10 mouse cellular contexts compared by ENCODE assay signal in the genomic region with DNA sequence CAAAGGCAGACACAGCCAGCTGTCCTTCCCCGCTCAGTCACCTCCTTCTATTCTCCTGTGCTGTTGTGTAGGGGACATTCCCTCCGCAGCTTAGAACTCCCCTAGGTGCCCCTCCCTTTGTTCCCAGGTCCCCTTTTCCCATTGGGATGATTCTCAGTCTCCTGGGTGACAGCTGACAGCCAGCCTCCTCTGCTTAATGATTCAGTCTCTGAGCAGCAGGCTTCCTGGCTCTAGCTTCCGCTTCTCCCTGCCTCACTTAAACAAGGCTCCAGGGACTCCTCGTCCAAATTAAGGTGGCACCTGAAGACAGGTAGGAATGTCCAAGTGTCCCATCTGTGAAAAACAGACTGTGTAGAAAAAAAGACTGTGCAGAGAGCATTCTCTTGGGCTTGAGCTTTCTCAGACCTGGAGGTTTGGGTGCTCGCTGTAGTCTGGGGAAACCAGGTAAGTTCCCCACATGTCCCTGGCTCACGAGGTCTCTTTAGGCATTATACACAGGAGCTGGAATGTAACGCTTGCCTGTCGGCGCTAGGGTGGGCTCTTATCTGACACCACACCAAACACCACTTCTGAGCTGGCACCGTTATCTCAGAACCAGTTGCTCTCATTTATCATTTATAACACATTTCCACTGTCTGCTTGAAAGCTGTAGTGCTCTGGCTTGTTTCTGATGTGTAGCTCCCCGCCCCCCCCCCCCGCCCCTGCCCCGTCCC. TPM values are rescaled to one million over a fixed set of nuclear protein-coding genes. Genes with fewer than 3 reads are reported as not detected.
DNase-seq lines count a peak whose midpoint lies in the region; ATAC-seq and TF ChIP-seq lines count a peak whose summit lies in the region.
"Had no signal": no experiment of that assay in that cellular context is flagged by ENCODE, and none has a peak within 500 bp of the region (broad histone marks: within the 10 kb centered on the region; RNA-seq: fewer than 3 reads in every experiment).

No protein-coding gene starts in this region.

- DNase-seq in heart, postnatal 36 days, result no peak
- DNase-seq in c-Kit-negative CD71-positive TER-119-positive erythroid progenitor cells, embryonic 14.5 days (ENCODE audit: low read depth, low spot score), result peak; percentile 59
- DNase-seq in testis, postnatal 10 days (ENCODE audit: low spot score), result no peak
- DNase-seq in left cerebral cortex, adult 2 months (ENCODE audit: extremely low spot score in 1 of 2, low spot score in 2 of 2), result no peak
- no peak for DNase-seq in adrenal gland, adult 18-20 months (ENCODE audit: low spot score in 2 of 2)
- DNase-seq: heart, postnatal 10 days had no signal

- 13% methylated on average over 13 of the region's 13 CpGs for WGBS in heart, embryonic 13.5 days
- 44% methylated on average over 13 of the region's 13 CpGs for WGBS in hindbrain, embryonic 12.5 days
- 46% methylated on average over 13 of the region's 13 CpGs for WGBS in midbrain, embryonic 12.5 days

- TF ChIP-seq CTCF in left cerebral cortex, adult 2 months (IDR thresholded peaks at IDR 0.05), result no peak

- H3K9ac ChIP-seq in heart, embryonic 13.5 days, result 0 out of 2 replicates have a peak overlapping the region, but pooled peaks have one; percentile 15
- no peak overlapping the region for H3K9ac ChIP-seq in hindbrain, embryonic 12.5 days
- no peak overlapping the region for H3K9ac ChIP-seq in midbrain, embryonic 12.5 days (replicated peaks)

- no peak for ATAC-seq in heart, embryonic 13.5 days (ENCODE audit: extremely low read depth, insufficient number of reproducible peaks, low FRiP score, low TSS enrichment)
- ATAC-seq in hindbrain, embryonic 12.5 days (ENCODE audit: low FRiP score), result peak; percentile 29; the same call in 1 of the 2 replicates
- ATAC-seq in midbrain, embryonic 12.5 days (ENCODE audit: low FRiP score, low read depth), result no peak

- no peak overlapping the region for H3K27ac ChIP-seq in heart, embryonic 13.5 days (replicated peaks)
- peak overlapping the region; percentile 66 for H3K27ac ChIP-seq in hindbrain, embryonic 12.5 days
- peak overlapping the region; percentile 58 for H3K27ac ChIP-seq in midbrain, embryonic 12.5 days (replicated peaks)
- no peak overlapping the region; the same call in 1 of the 2 replicates for H3K27ac ChIP-seq in left cerebral cortex, adult 2 months

- H3K27me3 ChIP-seq in heart, embryonic 13.5 days (replicated peaks), result no peaks in the 10 kb centered on the region
- H3K27me3 ChIP-seq in hindbrain, embryonic 12.5 days, result no peaks in the 10 kb centered on the region
- no peaks in the 10 kb centered on the region for H3K27me3 ChIP-seq in midbrain, embryonic 12.5 days

- peaks cover 12% of the 10 kb centered on the region for H3K36me3 ChIP-seq in heart, embryonic 13.5 days
- H3K36me3 ChIP-seq in hindbrain, embryonic 12.5 days, result peaks cover 8% of the 10 kb centered on the region; the same call in 1 of the 2 replicates
- peaks cover 19% of the 10 kb centered on the region; the same call in 1 of the 2 replicates for H3K36me3 ChIP-seq in midbrain, embryonic 12.5 days

- peaks cover 5% of the 10 kb centered on the region for H3K9me3 ChIP-seq in heart, embryonic 13.5 days
- H3K9me3 ChIP-seq in hindbrain, embryonic 12.5 days (replicated peaks), result no peaks in the 10 kb centered on the region
- no peaks in the 10 kb centered on the region for H3K9me3 ChIP-seq in midbrain, embryonic 12.5 days

- H3K4me1 ChIP-seq in heart, embryonic 13.5 days, result peaks cover 46% of the 10 kb centered on the region
- peaks cover 43% of the 10 kb centered on the region for H3K4me1 ChIP-seq in hindbrain, embryonic 12.5 days
- H3K4me1 ChIP-seq in midbrain, embryonic 12.5 days, result peaks cover 42% of the 10 kb centered on the region

- H3K4me2 ChIP-seq in heart, embryonic 13.5 days, result peak overlapping the region; percentile 21
- H3K4me2 ChIP-seq in hindbrain, embryonic 12.5 days (replicated peaks), result no peak overlapping the region; the same call in 1 of the 2 replicates
- no peak overlapping the region; the same call in 1 of the 2 replicates for H3K4me2 ChIP-seq in midbrain, embryonic 12.5 days (replicated peaks)

- intact Hi-C loops in heart, postnatal 36 days (cut with DNase I), result no loop called here
- intact Hi-C loops in left cerebral cortex, adult 2 months (cut with DNase I), result no loop called here

- H3K4me3 ChIP-seq in heart, embryonic 13.5 days, result no peak overlapping the region
- H3K4me3 ChIP-seq in hindbrain, embryonic 12.5 days, result no peak overlapping the region
- no peak overlapping the region for H3K4me3 ChIP-seq in midbrain, embryonic 12.5 days
- no peak overlapping the region for H3K4me3 ChIP-seq in left cerebral cortex, adult 2 months

RNA-seq across cellular contexts. Expression of gene Abcg1, which starts 33.7 kb away (rescaled TPM):
- polyA plus RNA-seq in heart, embryonic 13.5 days (2015; fragmentation: Nextera tagmentation; extraction: Ambion mirVana), result 7.7 and 8.2 TPM in 2 replicates
- 1 to 10 TPM; 5.1 to 8.5 TPM for total RNA-seq in heart, postnatal 36 days (2021)
- polyA plus RNA-seq in hindbrain, embryonic 12.5 days (2016; fragmentation: Nextera tagmentation; extraction: Ambion mirVana), result 15.3 and 17.5 TPM in 2 replicates
- 14.0 and 15.3 TPM in 2 replicates for polyA plus RNA-seq in midbrain, embryonic 12.5 days (2016; fragmentation: Nextera tagmentation; extraction: Ambion mirVana)
- 10 to 100 TPM; 76.5 to 77.6 TPM for total RNA-seq in left cerebral cortex, adult 2 months (2021)
- 10 to 100 TPM in 1 of 2 experiments, 1 to 10 TPM in 1; 10.0 to 16.6 TPM for total RNA-seq in adrenal gland, adult 18-20 months (2021)

RNA-seq across cellular contexts. Expression of gene Tff3, which starts 38.3 kb away (rescaled TPM):
- not detected in 2 replicates for polyA plus RNA-seq in heart, embryonic 13.5 days (2015; fragmentation: Nextera tagmentation; extraction: Ambion mirVana)
- not detected for total RNA-seq in heart, postnatal 36 days (2021)
- 0.53 TPM in 1 of 2 replicates, not detected in the other for polyA plus RNA-seq in hindbrain, embryonic 12.5 days (2016; fragmentation: Nextera tagmentation; extraction: Ambion mirVana)
- polyA plus RNA-seq in midbrain, embryonic 12.5 days (2016; fragmentation: Nextera tagmentation; extraction: Ambion mirVana), result 1.1 and 1.4 TPM in 2 replicates
- not detected for total RNA-seq in left cerebral cortex, adult 2 months (2021)
- total RNA-seq in adrenal gland, adult 18-20 months (2021), result not detected
- total RNA-seq: heart, postnatal 10 days had no signal
- polyA plus RNA-seq: C2C12 had no signal

RNA-seq across cellular contexts. Expression of gene Tff2, which starts 52.9 kb away (rescaled TPM):
- polyA plus RNA-seq in heart, embryonic 13.5 days (2015; fragmentation: Nextera tagmentation; extraction: Ambion mirVana), result not detected in 2 replicates
- total RNA-seq in heart, postnatal 36 days (2021), result not detected
- not detected in 2 replicates for polyA plus RNA-seq in hindbrain, embryonic 12.5 days (2016; fragmentation: Nextera tagmentation; extraction: Ambion mirVana)
- polyA plus RNA-seq in midbrain, embryonic 12.5 days (2016; fragmentation: Nextera tagmentation; extraction: Ambion mirVana), result not detected in 2 replicates
- total RNA-seq in left cerebral cortex, adult 2 months (2021), result not detected
- total RNA-seq in adrenal gland, adult 18-20 months (2021), result not detected
- total RNA-seq: heart, postnatal 10 days had no signal
- polyA plus RNA-seq: C2C12 had no signal

Comparison
In these comparisons a context has a peak if more than half of its experiments do, and no peak if none do; other contexts are left out.
1. H3K27ac ChIP-seq: peak in hindbrain, embryonic 12.5 days (single experiment) and midbrain, embryonic 12.5 days (single experiment); none in heart, embryonic 13.5 days (single experiment) and left cerebral cortex, adult 2 months (single experiment).
2. RNA of gene Abcg1, which starts 33.7 kb away (total RNA-seq): 76.5 to 77.6 TPM in left cerebral cortex, adult 2 months; 10.0 to 16.6 TPM in adrenal gland, adult 18-20 months and 5.1 to 8.5 TPM in heart, postnatal 36 days; every median in the first group is over 4 times any median in the second.